Mouse (Mus musculus): ENCODE results near the gene Fkbp10.

Gene Fkbp10

DNA sequence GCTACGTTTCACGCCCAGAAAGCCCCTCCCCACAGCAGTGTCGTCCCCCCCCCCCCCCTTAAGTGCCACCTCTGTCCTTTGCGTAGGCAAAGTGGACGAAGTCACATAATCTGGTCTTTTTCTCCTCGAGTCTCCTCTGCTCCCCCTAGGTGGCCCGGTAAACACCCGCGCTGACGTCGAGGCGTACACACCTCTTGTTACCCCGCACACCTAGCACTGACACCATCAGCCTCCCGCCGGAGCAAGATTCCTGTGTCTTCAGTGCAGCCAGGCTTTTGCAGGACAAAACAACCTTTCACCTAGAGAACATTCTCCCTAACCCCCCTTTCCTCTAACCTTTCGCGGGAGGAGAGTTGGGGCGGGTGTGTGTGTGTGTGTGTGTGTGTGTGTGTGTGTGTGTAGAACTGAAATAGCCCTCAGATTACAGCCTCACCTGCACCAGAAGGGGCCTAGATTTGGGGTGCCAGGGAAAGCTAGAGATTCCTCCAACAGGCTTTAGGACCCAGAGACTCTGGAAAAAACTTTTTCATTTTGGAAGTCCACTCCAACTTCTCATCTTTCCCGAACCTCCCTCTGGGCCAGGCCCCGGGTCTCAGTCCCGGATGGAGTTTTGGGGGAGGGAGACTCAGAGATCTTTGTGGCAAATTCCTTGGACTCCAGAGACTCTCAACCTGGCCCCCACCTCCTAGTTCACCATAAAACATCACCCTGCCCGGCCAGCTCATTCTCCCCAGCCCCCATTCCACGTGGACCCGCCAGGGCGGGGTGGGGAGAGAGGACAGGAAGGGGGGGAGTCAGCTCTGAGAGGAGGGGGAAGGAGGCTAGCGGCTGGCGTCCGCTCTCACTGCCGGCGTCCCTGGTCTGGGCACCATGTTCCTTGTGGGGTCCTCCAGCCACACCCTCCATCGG is at the start of gene Fkbp10:
Gene Fkbp10, plus strand, starts transcription at position 784 of the 909 bp plus-strand sequence.
- DNase-seq (ENCODE audit: low read depth, low spot score): no peak

GRCm38 (mm10) chr11:100369145-100369544 is 46.4 kb upstream of the Fkbp10 start:
- no peak for DNase-seq (ENCODE audit: low read depth, low spot score)

- DNase-seq (ENCODE audit: low read depth, low spot score): no peak
Observed at GRCm38 (mm10) chr11:100369822-100370221, 45.7 kb upstream of the Fkbp10 start.

GRCm38 (mm10) chr11:100371981-100372558 is 43.4 kb upstream of the Fkbp10 start:
- no peak for DNase-seq (ENCODE audit: low read depth, low spot score)

DNA sequence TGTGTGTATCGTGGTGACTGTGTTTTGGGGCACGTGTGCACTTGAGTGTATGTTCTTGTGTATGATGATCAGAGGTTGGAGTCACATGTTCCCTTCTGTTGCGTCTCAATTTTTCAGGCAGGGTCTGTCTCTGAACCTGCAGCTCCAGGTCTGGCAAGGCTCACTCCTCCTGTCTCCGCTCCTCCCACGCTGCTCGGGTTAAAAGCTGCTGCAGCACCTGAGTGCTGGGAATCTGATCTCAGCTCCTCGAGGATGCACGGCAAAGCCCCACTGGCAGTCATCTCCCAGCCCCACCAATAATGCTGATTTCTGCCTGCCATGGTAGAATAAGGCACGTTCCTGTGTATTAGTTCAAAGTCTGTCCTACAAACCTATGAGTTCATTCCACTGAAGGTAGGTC is 40.4 kb upstream of the Fkbp10 start:
- no peak for DNase-seq (ENCODE audit: low read depth, low spot score)

DNA sequence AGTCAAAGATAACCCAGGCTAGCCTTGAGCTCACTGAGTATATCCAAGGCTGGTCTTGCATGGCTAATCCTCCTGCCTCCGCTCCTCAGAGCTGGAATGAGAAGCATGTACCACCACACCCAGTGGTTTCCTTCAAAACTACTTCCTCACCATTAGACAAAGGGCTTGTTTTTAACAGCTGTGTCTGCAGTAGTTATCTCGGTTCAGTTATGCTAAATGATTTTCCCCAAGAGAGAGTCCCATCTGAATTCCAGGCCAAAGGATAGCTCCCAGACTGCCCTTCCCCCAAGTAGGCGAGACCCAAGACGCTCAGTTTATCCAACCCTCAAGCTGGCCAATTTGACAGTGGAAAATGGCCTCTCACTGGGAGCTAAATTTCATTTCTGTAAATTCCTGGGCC is 39.5 kb upstream of the Fkbp10 start:
- DNase-seq (ENCODE audit: low read depth, low spot score): no peak

DNA sequence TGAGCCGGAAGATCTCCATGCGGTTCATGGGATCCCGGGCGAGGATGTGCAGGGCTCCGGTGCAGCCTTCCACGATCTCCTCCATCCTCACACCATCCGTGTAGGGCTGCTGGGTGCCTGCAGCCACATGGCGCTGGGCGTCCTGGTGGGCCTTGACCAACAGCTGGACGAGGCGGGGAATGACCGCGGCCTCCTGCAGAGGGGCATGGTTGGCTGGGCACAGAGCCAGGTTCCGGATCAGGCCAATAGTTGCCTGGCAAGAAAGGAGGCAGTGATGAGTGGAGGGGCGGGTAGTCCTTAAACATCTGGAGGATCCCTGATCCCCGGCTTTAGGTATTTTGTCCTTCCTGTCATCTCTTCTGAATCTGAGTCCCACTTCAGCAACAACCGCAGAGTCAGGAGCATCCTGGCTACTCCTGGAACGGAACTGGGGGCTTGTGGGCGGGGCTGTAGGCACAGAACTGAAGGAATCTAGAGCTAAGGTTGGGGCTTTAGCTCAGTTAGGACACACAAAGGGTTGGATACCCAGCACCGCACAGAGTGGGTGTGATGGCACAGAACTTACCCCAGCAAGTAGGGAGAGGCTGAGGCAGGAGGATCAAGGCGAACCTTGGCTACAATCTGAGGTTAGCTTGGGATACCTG is 38.6 kb upstream of the Fkbp10 start:
- no peak for DNase-seq (ENCODE audit: low read depth, low spot score)

- no peak for DNase-seq (ENCODE audit: low read depth, low spot score)
Observed at GRCm38 (mm10) chr11:100377989-100378388, 37.5 kb upstream of the Fkbp10 start.

GRCm38 (mm10) chr11:100378446-100378845 is 37.1 kb upstream of the Fkbp10 start:
- DNase-seq (ENCODE audit: low read depth, low spot score): no peak

DNA sequence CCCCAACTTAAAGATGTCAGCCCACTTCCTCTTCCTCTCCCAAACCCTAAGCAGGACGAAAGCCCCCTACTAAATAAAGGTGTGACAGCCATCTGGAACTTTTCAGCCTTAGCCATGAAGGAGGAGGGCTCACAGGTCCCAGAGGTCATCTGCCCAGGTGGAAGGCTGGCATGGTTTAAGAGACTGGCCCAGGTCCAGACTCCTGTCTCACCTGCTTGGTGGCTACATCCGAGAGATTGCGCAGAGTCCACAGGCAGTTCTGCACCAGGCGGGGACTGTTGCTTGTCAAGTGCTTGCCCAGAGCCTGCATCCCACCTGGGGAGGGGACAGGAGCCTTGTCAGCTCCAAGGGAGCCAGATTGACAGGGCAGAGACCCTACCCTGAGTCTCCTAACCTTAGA is 36.2 kb upstream of the Fkbp10 start:
- no peak for DNase-seq (ENCODE audit: low read depth, low spot score)

DNA sequence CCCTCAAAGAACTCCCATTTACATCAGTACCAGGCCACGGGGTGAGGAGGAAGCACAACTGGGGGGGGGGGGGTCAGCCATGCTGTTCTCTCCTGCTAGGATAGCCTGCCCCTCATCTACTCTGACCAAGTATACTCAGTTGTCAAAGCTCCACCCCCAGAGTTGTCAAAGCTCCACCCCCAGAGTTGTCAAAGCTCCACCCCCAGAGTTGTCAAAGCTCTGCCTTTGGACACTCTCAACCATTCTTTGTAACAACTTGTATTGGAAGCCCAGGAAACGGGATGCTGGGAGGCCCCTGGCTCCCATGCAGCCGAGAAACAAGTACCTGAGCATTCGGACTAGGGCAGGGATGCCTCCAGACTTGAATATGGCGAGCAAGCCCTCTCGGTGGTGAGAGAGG is 32.8 kb upstream of the Fkbp10 start:
- DNase-seq (ENCODE audit: low read depth, low spot score): no peak

- no peak for DNase-seq (ENCODE audit: low read depth, low spot score)
Observed at GRCm38 (mm10) chr11:100385016-100385415, 30.5 kb upstream of the Fkbp10 start.

GRCm38 (mm10) chr11:100386586-100386985 is 28.9 kb upstream of the Fkbp10 start:
- no peak for DNase-seq (ENCODE audit: low read depth, low spot score)

DNA sequence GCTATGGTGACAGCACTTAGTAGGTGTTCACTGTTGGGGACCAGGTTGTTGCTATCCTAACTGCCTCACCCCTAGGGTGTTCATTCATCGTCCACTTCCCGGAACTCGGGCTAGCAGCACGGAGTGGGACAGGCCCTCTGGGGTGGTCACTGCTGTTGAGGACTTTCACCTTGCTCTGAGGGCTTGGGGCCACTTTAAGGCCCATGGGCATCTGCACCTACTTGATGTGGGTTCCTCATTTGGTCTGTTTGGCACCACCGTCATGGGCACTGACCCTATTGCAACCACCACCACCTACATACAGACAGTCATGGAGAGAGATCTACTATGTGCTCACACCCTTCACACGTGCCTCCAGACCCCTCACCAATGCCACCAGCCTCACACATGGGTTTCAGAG is 28.4 kb upstream of the Fkbp10 start:
- no peak for DNase-seq (ENCODE audit: low read depth, low spot score)

GRCm38 (mm10) chr11:100387589-100388375 is 27.7 kb upstream of the Fkbp10 start:
- peak; percentile 72 for DNase-seq (ENCODE audit: low read depth, low spot score)

DNA sequence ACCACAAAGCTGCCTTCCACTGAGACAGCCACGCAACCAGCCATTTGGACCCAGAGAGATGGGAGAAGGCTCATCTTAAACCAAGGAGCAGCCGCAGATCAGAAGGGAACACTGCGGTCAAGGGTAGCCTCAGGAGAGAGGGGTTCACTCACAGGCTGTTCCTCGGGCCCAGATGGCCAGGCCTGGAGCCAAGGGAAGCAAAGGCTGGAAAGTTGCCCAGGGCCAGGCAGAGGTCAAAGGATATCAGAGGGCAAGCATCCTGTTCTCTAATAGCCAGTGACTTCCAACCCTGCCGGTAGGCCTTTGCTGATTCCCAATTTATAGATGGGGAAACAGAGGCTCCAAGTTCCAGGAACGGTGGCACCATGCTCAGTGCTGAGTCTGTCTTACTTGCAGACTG is 26.9 kb upstream of the Fkbp10 start:
- no peak for DNase-seq (ENCODE audit: low read depth, low spot score)

- DNase-seq (ENCODE audit: low read depth, low spot score): no peak
Observed at GRCm38 (mm10) chr11:100389931-100390445, 25.5 kb upstream of the Fkbp10 start.

DNA sequence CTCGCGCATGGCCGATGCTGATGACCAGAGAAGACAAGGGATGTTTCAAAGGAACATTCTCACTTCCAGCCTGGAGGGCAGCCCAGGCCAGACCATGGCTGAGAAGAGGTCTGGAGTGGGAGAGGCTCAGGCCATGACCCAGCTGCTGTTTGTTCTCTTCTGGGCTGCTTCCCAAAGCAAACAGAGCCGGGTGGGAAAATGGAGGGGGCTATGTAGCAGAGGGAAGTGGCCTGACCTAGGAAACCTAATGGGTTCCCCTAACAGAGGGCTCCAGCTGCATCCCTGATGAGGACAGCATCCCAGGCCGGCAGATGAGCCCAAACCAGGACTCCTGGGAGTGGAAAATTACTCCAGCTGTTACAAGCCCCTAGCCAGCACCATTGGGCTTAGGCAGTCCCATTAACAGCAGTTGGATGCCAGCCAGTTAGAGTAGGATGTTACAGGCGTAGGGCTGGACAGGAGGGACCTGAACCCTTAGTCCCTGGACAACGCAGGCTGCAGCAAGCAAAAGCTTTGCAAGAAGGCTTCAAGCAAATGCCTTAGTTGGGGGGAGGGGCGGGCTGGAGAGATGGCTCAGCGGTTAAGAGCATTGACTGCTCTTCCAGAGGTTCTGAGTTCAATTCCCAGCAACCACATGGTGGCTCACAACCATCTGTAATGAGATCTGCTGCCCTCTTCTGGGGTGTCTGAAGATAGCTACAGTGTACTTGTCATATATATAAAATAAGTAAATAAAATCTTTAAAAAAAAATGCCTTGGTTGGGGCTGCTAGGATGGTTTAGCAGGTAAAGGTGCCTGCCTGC is 24.2 kb upstream of the Fkbp10 start:
- no peak for DNase-seq (ENCODE audit: low read depth, low spot score)

DNA sequence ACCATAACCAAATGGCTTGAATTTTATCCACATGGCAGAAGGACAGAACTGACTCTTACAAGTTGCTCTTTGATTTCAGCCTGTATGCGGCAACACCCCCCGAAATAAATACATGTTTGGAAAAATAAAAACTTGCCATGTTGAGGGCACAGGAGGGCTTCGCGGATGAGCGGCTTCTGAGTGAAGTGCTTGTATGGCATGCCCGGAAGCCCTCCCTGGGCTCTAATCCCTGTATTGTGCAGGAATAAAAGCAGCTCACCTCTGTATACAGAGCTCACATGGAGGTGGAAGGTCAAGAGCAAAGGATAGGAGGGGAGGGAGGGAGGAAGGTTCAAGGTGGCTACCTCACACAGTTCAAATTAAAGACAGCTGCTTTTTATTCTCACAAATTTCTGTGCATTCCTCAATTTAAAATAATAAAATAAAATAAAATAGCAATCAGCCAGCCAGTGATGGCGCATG is 23.6 kb upstream of the Fkbp10 start:
- DNase-seq (ENCODE audit: low read depth, low spot score): no peak

DNA sequence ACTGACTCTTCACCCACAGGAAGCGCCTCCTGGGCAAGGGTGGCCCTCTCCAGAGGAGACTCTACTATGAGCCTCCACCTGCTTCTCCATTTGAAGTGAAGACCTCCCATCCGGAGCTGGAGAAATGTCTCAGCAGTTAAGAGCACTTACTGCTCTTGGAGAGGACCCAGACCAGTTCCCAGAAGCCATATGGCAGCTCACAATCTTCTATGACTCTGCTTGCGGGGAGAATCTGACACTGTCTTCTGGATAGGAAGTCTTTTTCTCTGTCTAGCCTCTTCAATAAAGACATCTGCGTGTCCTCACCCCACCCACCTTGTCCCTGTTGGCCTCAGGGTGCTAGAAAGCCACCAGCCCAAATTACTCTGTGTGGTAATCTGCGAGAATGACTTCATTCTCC is 22.5 kb upstream of the Fkbp10 start:
- DNase-seq (ENCODE audit: low read depth, low spot score): no peak

- no peak for DNase-seq (ENCODE audit: low read depth, low spot score)
Observed at GRCm38 (mm10) chr11:100393733-100394132, 21.8 kb upstream of the Fkbp10 start.

Data from telencephalon, adult 2 months (tissue).